Mouse (Mus musculus) lung, embryonic 15.5 days (tissue): ENCODE results near the gene Gm45717. TPM values are rescaled to one million over a fixed set of nuclear protein-coding genes. Genes with fewer than 3 reads are reported as not detected.

Experiments used
- ATAC-seq: fragments of 200-750 bp; cut with Nextera tagmentation; 2 replicates; pipeline ENCODE4 v1.8.0; 2017; ENCODE audit warnings: moderate number of reproducible peaks, borderline replicate concordance; ENCODE audit not compliant: low FRiP score, low TSS enrichment; ENCODE audit errors: extremely low read depth
- H3K27ac ChIP-seq: fragments of 300-500 bp; sonication (generic); 2 replicates; pipeline ENCODE4 v1.5.1; 2015; ENCODE audit warnings: moderate library complexity, mild to moderate bottlenecking, inconsistent platforms
- H3K27me3 ChIP-seq: fragments of 300-500 bp; sonication (generic); 2 replicates; pipeline ENCODE4 v1.6.1; 2015; ENCODE audit warnings: inconsistent platforms
- H3K36me3 ChIP-seq: fragments of 300-500 bp; sonication (generic); 2 replicates; pipeline ENCODE4 v1.6.1; 2015; ENCODE audit warnings: inconsistent platforms
- H3K4me1 ChIP-seq: fragments of 300-500 bp; sonication (generic); 2 replicates; pipeline ENCODE4 v1.6.1; 2015; ENCODE audit warnings: inconsistent platforms
- H3K4me2 ChIP-seq: fragments of 300-500 bp; sonication (generic); 2 replicates; pipeline ENCODE4 v1.6.1; 2015; ENCODE audit warnings: inconsistent platforms, mild to moderate bottlenecking, moderate library complexity
- H3K4me3 ChIP-seq: fragments of 300-500 bp; sonication (generic); 2 replicates; pipeline ENCODE4 v1.5.1; 2015; ENCODE audit warnings: mild to moderate bottlenecking, inconsistent platforms
- H3K9ac ChIP-seq: fragments of 300-500 bp; sonication (generic); 2 replicates; pipeline ENCODE4 v1.6.1; 2015; ENCODE audit warnings: inconsistent platforms
- H3K9me3 ChIP-seq: fragments of 300-500 bp; sonication (generic); 2 replicates; pipeline ENCODE4 v1.6.1; 2016; ENCODE audit warnings: inconsistent platforms
- WGBS: fragments of 180-500 bp; shearing (Covaris S2); methylation state at CpG from one replicate; pipeline ENCODE4 v1.1.7; 2015; 5-methylcytosine and 5-hydroxymethylcytosine counted together
- polyA plus RNA-seq: library from polyadenylated mRNA; unstranded; fragments of >200 nt; fragmentation: Nextera tagmentation; extraction: Ambion mirVana; gene quantifications from 2 replicates; pipeline ENCODE4 v1.2.1, GENCODE M21; 2015

Gm45717 gene
- polyA plus RNA-seq, 1 experiment from 2014 or later = not detected

DNA sequence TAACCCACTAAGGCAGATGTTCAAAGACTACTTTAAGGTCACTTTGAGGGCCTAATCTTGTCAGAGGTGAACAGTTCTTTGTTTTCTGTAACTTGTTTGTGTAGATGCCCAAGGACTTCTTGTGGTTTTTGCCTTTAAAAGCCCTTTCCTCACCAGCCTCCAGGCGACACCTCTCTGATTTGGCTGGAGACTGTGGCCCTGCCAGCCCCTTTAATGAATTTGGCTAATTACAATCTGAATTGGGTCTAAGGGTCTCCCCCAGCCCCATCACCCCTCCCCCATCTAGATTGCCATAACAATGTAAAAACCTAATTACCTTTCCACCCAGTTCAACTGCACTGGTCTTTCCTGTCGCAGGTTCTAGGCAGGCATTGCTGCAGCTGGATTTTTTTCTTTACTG is 7.0 kb upstream of the Gm45717 start:
- H3K36me3 ChIP-seq = no peaks in the 10 kb centered on the region
- H3K9me3 ChIP-seq = no peaks in the 10 kb centered on the region
- H3K4me2 ChIP-seq = no peak overlapping the region
- no peak overlapping the region for H3K27ac ChIP-seq
- H3K4me3 ChIP-seq = no peak overlapping the region
- H3K4me1 ChIP-seq = peaks cover 7% of the 10 kb centered on the region
- WGBS = 82% methylated on average over 2 of the region's 2 CpGs
- ATAC-seq = no peak
- H3K27me3 ChIP-seq = no peaks in the 10 kb centered on the region
- H3K9ac ChIP-seq = no peak overlapping the region

DNA sequence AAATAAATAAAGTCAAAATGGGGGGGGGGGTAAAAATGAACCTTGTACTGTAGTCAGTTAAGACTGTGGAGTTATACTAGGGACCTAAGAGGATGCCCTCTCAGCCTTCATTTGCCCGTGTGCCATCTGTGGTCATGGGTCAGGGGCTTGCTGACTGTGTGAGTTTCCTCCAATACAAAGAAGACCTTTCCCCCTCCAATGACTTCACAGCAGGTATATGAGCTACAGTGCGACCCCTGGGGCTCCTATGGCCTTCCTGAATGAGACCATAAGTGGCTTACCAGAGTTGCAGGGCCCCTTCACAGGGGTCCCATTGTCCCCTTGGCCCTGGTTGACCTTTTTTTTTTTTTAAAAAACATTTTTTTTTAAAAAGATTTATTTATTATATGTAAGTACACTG is 5.7 kb upstream of the Gm45717 start:
- WGBS = 84% methylated on average over 2 of the region's 2 CpGs
- H3K27me3 ChIP-seq = no peaks in the 10 kb centered on the region
- H3K9ac ChIP-seq = no peak overlapping the region

DNA sequence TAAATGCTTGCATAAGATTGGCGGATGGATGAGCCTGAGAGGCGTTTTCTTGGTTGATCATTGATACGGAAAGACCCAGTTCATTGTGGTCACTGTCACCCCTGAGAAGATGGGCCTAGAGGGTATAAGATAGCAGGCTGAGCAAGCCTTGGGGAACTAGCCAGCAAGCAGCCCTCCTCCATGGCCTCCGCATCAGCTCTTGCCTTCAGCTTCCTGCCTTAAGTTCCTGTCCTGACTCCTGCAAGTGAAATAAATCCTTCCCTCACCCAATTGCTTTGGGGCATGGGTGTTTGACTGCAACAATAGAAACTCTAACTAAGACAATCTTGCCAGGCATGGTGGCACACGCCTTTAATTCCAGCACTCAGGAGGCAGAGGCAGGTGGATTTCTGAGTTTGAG is 4.3 kb upstream of the Gm45717 start:
- no peak overlapping the region for H3K4me3 ChIP-seq
- no peaks in the 10 kb centered on the region for H3K27me3 ChIP-seq
- H3K4me2 ChIP-seq = no peak overlapping the region
- peaks cover 16% of the 10 kb centered on the region for H3K4me1 ChIP-seq
- no peak for ATAC-seq
- no peak overlapping the region for H3K9ac ChIP-seq
- no peaks in the 10 kb centered on the region for H3K9me3 ChIP-seq
- no peaks in the 10 kb centered on the region for H3K36me3 ChIP-seq
- H3K27ac ChIP-seq = no peak overlapping the region
- WGBS = 85% methylated on average over 5 of the region's 5 CpGs

More for the DNA sequence above, 5.7 kb upstream of the Gm45717 start:
- Histone ChIP-seq H3K9me3 (no peaks in the 10 kb centered on the region), H3K4me2 (no peak overlapping the region), H3K4me3 (no peak overlapping the region), H3K36me3 (no peaks in the 10 kb centered on the region), H3K27ac (no peak overlapping the region), H3K4me1 (peaks cover 11% of the 10 kb centered on the region)
- no peak for ATAC-seq

DNA sequence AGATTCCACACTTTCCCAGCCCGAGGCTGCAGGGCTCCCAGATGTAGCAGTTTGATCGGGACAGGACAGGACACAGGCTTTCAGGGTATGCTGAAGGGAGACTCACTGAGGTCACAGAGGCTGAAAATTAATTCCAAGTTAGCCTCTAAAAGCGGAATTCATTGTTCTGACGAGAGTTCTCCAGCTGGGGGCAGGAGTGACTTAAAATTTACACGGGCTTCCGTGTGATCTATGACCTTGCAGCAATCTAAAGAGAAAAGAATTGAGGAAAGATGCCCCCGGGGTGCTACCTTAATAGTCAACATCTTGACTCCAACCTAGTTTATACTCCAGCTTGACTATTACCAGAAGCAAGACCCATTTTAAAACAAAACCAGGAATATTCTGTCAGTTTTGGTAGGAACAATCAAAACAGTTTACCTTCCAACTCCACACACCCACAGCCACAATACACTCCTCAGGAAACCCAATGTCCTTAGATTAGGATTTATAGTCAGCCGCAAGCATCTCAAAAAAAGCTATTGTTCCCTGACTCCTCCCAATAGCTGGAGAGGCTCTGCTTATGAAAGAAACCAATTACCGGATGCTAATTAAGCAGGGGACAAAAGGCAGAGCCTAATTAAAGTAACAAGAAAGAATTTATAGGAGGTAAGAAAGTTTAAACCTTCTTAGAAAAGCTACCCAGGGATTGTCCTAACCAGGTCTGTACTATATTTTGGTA is 3.6 kb upstream of the Gm45717 start:
- Histone ChIP-seq H3K27me3 (no peaks in the 10 kb centered on the region), H3K9me3 (no peaks in the 10 kb centered on the region), H3K4me3 (no peak overlapping the region), H3K36me3 (no peaks in the 10 kb centered on the region), H3K4me1 (peaks cover 21% of the 10 kb centered on the region), H3K27ac (no peak overlapping the region), H3K9ac (no peak overlapping the region), H3K4me2 (no peak overlapping the region)
- WGBS = 16% methylated on average over 9 of the region's 9 CpGs
- ATAC-seq = no peak

DNA sequence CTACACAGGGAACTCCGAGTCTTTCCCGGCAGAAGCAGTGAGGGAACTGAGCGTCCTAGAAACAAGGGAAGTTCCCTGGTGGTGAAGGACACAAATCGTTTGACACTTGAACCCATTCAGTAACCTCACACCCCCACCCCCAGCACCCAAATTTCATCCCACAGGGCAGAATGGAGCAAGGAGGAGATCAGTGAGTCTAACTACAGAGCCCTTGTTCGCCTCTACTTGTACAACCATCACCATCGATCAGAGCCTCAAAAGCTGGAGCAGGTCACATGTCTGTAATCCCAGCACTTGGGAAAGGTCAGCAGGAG is 776 bp upstream of the Gm45717 start:
- ATAC-seq = 0 out of 2 replicates have a peak, but pooled peaks have one; percentile 3
- Histone ChIP-seq H3K27me3 (no peaks in the 10 kb centered on the region), H3K36me3 (no peaks in the 10 kb centered on the region; the same call in 1 of the 2 replicates), H3K9ac (no peak overlapping the region), H3K4me1 (peaks cover 43% of the 10 kb centered on the region), H3K27ac (peak overlapping the region; percentile 98), H3K4me2 (peak overlapping the region; percentile 26), H3K9me3 (no peaks in the 10 kb centered on the region), H3K4me3 (no peak overlapping the region)
- 36% methylated on average over 6 of the region's 6 CpGs for WGBS

DNA sequence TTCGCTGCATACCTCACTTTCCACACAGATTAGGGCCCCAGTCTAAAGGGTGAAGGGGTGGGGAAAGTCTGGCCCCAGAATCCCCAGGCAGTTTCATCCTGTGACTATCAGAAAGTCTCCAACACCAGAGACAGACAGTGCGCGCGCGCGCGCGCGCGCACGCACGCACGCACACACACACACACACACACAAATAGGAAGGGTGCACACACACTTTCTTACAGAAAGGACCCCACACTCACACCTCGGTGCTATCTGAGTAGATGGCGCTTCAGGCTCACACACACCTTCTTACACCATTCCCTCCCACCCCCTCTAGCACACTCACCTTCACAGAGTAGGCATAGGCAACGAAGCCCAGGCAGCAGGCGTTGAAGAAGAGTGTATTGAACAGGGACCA is 395 bp downstream of the Gm45717 start:
- Histone ChIP-seq H3K4me1 (peaks cover 55% of the 10 kb centered on the region), H3K9ac (peak overlapping the region; percentile 72), H3K27me3 (no peaks in the 10 kb centered on the region), H3K4me3 (peak overlapping the region; percentile 62), H3K4me2 (peak overlapping the region; percentile 81), H3K27ac (peak overlapping the region; percentile 98), H3K36me3 (peaks cover under 1% of the 10 kb centered on the region; the same call in 1 of the 2 replicates), H3K9me3 (no peaks in the 10 kb centered on the region)
- WGBS = under 1% methylated on average over 17 of the region's 17 CpGs
- ATAC-seq = peak; percentile 16; the same call in 1 of the 2 replicates

DNA sequence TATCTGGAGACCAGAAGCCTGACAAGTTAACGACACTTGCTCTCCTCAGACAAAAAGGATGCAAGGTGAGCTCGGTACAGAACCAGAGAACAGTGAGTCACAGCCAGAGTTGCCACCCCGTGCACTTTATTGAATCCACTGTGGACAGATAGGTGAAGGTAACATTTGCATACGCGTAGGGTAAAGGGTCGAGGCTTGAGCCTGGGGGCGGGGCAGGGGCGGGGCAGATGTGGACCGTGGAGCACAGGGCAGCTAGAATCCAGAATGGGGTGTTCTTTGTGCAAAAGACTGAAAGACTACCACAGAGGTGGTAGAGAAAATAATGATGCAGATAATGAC is 1.0 kb downstream of the Gm45717 start:
- 4% methylated on average over 9 of the region's 9 CpGs for WGBS
- Histone ChIP-seq H3K9me3 (no peaks in the 10 kb centered on the region), H3K4me1 (peaks cover 57% of the 10 kb centered on the region)

DNA sequence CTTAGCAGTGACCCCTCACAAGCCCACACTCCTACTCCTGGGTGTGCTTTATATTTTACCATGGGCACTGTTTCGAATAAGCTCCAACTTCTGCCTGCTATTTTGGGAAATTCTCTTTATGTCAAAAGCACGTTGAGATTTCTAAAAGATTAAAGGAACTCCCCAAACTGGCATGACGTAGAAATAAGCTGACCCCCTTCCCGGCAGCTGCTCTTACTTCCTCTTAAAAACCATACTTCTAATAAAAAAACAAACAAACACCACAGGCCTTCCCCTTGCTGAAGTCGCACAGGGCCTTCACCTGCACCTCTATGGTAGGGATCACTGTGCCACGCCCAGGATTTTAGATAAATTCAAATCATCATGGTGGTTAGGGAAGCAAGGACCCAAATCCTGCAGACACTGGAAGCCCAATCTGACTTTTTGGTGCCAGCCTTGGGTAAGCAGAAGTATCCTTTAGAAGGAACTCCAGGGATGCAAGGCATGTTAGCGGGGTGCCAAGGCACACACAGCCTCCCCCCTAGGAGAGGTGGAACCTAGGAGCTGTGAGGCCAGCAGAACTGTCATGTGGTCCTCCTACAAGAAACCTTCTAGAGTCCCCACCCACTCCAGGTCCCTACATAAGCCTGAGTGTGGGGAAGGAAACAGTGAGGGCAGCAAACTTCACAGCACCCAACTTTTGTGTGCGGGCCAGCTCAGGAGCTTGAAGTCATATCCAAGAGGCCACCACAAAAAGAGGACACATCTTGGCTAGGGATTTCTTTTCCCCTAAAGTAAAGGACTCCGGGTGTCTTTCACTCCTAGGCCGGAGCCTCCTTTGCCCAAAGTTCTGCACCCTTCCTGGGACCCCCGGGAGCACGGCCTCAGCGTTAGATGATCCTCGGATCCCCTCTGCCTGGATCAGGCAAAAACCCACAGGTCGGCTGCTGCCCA is 1.7 kb downstream of the Gm45717 start:
- H3K36me3 ChIP-seq = peaks cover 13% of the 10 kb centered on the region
- no peaks in the 10 kb centered on the region for H3K9me3 ChIP-seq
- peak overlapping the region; percentile 81 for H3K4me2 ChIP-seq
- 38% methylated on average over 15 of the region's 15 CpGs for WGBS
- H3K27me3 ChIP-seq = no peaks in the 10 kb centered on the region
- ATAC-seq = no peak
- peak overlapping the region; percentile 72 for H3K9ac ChIP-seq
- H3K4me1 ChIP-seq = peaks cover 53% of the 10 kb centered on the region
- H3K27ac ChIP-seq = peak overlapping the region; percentile 37; the same call in 1 of the 2 replicates
- H3K4me3 ChIP-seq = peak overlapping the region; percentile 62

More for the DNA sequence above, 1.0 kb downstream of the Gm45717 start:
- Histone ChIP-seq H3K4me3 (peak overlapping the region; percentile 62), H3K9ac (peak overlapping the region; percentile 72), H3K27ac (peak overlapping the region; percentile 37; the same call in 1 of the 2 replicates), H3K4me2 (peak overlapping the region; percentile 81), H3K27me3 (no peaks in the 10 kb centered on the region), H3K36me3 (peaks cover 7% of the 10 kb centered on the region)
- no peak for ATAC-seq

DNA sequence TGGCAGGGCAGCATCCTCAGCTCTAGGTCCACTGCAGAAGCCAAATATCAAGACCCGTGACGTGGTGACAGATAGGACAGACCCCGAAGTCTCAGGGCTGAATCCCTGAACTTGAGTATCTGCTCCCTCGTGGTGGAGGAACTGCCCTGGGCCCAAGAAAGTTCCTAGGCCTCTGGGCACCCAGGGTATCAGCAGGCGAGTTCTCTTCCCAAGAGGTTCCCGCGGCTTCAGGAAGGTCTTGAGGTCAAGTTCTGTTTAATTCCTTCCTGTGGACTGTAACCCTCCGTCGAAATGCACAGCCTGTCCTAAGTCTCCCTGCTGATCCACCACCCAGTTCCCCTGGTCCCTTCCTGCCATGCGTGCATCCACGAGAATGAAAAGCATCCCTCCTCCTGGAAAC is 2.6 kb downstream of the Gm45717 start:
- Histone ChIP-seq H3K4me2 (peak overlapping the region; percentile 81), H3K36me3 (peaks cover 22% of the 10 kb centered on the region), H3K4me1 (peaks cover 52% of the 10 kb centered on the region), H3K27me3 (no peaks in the 10 kb centered on the region), H3K9ac (no peak overlapping the region), H3K4me3 (no peak overlapping the region), H3K9me3 (no peaks in the 10 kb centered on the region), H3K27ac (no peak overlapping the region)
- no peak for ATAC-seq
- 59% methylated on average over 11 of the region's 11 CpGs for WGBS

DNA sequence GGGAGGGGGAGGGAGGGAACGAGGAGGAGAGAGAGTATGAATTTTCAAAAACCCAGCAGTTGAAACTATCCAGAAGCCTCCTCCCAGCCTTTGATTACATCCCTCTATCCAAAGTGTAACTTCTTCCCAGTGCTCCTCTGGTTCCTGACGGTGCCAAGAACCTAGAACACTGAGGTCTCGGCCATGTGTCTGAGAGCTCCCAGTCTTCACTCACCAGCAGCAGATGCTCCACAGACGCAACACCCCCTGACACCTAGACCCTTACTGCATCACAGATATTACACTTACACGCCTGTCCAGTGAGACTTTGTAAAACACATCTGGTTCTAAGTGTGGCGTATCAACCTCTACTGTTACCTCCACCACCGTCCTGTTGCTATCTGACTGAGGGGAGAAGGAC is 3.3 kb downstream of the Gm45717 start:
- Histone ChIP-seq H3K4me2 (peak overlapping the region; percentile 81; the same call in 1 of the 2 replicates), H3K36me3 (peaks cover 28% of the 10 kb centered on the region), H3K9me3 (no peaks in the 10 kb centered on the region), H3K4me1 (peaks cover 52% of the 10 kb centered on the region), H3K4me3 (no peak overlapping the region), H3K9ac (no peak overlapping the region), H3K27me3 (no peaks in the 10 kb centered on the region), H3K27ac (no peak overlapping the region)
- no peak for ATAC-seq
- WGBS = 65% methylated on average over 7 of the region's 7 CpGs

DNA sequence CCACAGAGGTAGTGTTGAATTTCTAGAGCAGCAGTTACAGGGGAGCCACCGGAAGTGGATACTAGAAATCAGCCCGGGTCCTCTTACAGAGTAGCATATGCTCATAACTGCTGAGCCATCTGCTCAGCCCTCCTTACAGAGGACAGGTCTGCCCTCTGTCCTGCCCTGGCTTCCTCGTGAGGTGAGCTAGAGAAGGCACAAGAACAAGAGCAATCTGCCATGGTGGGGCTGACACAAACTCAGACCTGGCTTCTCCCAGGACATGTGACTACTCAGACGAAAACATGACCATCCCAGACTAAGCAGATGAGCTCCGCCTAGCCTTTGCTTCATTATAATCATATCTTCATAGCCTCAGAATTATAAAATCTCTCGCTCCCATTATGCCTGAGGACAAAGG is 4.0 kb downstream of the Gm45717 start:
- Histone ChIP-seq H3K4me2 (no peak overlapping the region), H3K27me3 (no peaks in the 10 kb centered on the region), H3K36me3 (peaks cover 32% of the 10 kb centered on the region), H3K4me1 (peaks cover 49% of the 10 kb centered on the region), H3K4me3 (no peak overlapping the region), H3K9ac (no peak overlapping the region), H3K9me3 (no peaks in the 10 kb centered on the region), H3K27ac (peak overlapping the region; percentile 62; the same call in 1 of the 2 replicates)
- ATAC-seq = no peak
- WGBS = 68% methylated on average over 6 of the region's 6 CpGs

DNA sequence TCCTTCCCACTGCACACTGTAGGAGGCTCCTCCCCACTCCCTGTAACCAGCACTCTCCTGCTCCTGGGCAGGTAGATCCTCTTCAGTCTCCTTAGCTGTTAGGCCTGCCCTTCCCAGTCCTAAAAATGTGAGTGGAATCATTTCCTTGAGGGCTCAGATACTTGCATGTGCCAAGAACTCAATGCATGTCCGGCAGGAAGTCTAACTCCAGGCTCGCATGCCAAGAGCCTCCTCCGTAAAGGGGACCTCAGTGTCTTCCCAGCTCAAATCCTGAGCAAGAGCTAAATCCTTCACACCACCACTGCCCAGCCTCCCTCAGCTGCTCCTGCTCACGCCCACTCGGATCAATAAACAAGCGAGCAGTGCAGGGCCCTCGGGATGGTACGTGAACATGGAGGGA is 4.7 kb downstream of the Gm45717 start:
- H3K4me1 ChIP-seq = peaks cover 42% of the 10 kb centered on the region
- no peak overlapping the region for H3K4me3 ChIP-seq
- 0 out of 2 replicates have a peak overlapping the region, but pooled peaks have one; percentile 12 for H3K4me2 ChIP-seq
- peaks cover 40% of the 10 kb centered on the region for H3K36me3 ChIP-seq
- ATAC-seq = no peak
- H3K9me3 ChIP-seq = no peaks in the 10 kb centered on the region
- H3K9ac ChIP-seq = no peak overlapping the region
- H3K27ac ChIP-seq = peak overlapping the region; percentile 62
- H3K27me3 ChIP-seq = no peaks in the 10 kb centered on the region
- 39% methylated on average over 8 of the region's 8 CpGs for WGBS
